Mouse (Mus musculus) B cell, adult 62 days (primary cell): ENCODE data around the gene Zc3hav1l. TPM values are rescaled to one million over a fixed set of nuclear protein-coding genes. Genes with fewer than 3 reads are reported as not detected.

ENCODE experiments used
- total RNA-seq: library from RNA; stranded (reverse); gene quantifications from 4 replicates; pipeline ENCODE4 v1.2.4, GENCODE M21; 2023

The Zc3hav1l gene
- total RNA-seq = 1.5 to 2.4 TPM (median 2.3 TPM) in 4 replicates

DNA sequence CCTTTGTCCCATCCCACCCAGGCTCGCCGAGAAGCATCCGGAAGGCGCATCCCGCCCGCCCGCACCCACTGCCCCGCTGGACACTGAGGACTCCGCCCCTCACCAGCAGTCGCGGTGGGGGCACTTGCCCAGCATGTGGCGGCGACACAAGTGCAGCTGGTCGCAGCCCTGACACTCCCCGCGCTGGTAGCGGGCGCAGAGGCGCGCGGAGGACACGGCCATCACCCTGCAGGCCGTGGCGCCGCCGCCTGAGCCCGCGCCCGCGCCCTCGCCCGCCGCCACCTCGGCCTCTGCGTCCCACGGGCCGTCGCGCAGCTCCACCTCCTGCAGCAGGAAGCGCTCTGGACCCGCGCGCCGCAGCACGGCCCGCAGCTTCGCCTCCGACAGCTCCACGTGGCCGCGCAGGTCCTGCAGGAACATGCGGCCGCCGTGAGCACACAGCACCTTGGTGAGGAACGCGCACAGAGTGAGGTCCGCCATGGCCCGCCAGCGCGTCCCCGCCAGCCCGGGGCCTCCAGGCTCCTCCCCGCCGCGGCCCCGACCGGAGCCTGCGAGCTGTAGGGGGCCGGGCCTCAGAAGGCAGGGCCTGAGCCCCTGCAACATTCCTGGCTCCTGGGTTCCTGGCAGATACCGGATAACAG lies at the start of gene Zc3hav1l:
TSS of gene Zc3hav1l (minus strand) at position 499 of the 641 bp plus-strand sequence.

GRCm38 (mm10) chr6:38253736-38254641 lies 45.1 kb downstream of the Zc3hav1l start, which contains the start of gene D630045J12Rik:
TSS of gene D630045J12Rik (minus strand) at chr6:38254009.

Other genes starting within 250 kb of the Zc3hav1l start
- not detected in 4 replicates for gene Tmem213, start 190.0 kb downstream of the Zc3hav1l start, total RNA-seq
- 1.8 to 3.5 TPM (median 2.3 TPM) in 4 replicates for gene Atp6v0a4, start 174.7 kb downstream of the Zc3hav1l start, total RNA-seq
- gene D630045J12Rik, start 45.2 kb downstream of the Zc3hav1l start, total RNA-seq = 0.06 to 0.21 TPM (median 0.13 TPM) in 4 replicates
- 183 to 196 TPM (median 186 TPM) in 4 replicates for gene Zc3hav1, start 55.3 kb upstream of the Zc3hav1l start, total RNA-seq
- 0.13 TPM in 1 of 4 replicates, not detected in the others for gene Ttc26, start 82.2 kb upstream of the Zc3hav1l start, total RNA-seq
- gene Ubn2, start 134.7 kb upstream of the Zc3hav1l start, total RNA-seq = 60.5 to 63.3 TPM (median 61.6 TPM) in 4 replicates
- gene Fmc1, start 234.2 kb upstream of the Zc3hav1l start, total RNA-seq = 26.0 to 33.7 TPM (median 31.3 TPM) in 4 replicates